Mouse (Mus musculus) erythroid progenitor cell, adult 5-6 weeks (primary cell): Measurements from ENCODE around the gene Mroh9. TPM values are rescaled to one million over a fixed set of nuclear protein-coding genes. Genes with fewer than 3 reads are reported as not detected.

Source experiments
- ATAC-seq: replicated peaks from 2 replicates; pipeline ENCODE4 v1.8.0; 2016; ENCODE audit warnings: moderate number of reproducible peaks, mild to moderate bottlenecking, moderate TSS enrichment, inconsistent platforms; ENCODE audit not compliant: poor library complexity, low FRiP score, severe bottlenecking
- total RNA-seq, 2 experiments: library from RNA; stranded (forward) in 1 of 2; stranded (reverse) in 1 of 2; fragments of 150-400 nt in 1 of 2; fragments of 186-747, 209-891 nt in 1 of 2; gene quantifications; 2 replicates each; pipeline versions ENCODE4 v1.2.3 to v1.2.4; 2015 to 2017; ENCODE audit warnings: low replicate concordance in 2 of 2

The Mroh9 gene
- total RNA-seq (2015; ENCODE audit: low replicate concordance) (not detected in 2 replicates), total RNA-seq (2017; ENCODE audit: low replicate concordance) (not detected in 2 replicates)

DNA sequence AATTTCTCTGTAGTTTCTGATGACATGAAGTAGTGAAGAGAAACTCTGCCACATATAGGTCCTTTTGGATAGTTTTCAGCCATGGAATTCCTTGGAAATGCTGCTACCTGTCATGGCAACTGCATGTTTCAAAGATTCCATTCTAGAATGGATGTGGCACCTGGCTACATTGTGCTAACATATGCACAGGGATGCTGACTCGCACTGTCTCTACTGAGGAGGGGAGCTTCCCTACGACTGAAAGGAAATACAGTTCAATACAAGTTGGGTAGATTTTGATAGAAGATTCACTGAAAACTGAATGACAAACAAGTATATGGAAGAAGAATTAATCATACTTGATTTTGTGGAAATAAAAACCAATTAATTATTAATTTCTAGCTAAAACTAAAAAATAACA lies at the start of gene Mroh9:
Mroh9 (minus strand) TSS at position 101 of the 400 bp plus-strand sequence.
- ATAC-seq = no peak

DNA sequence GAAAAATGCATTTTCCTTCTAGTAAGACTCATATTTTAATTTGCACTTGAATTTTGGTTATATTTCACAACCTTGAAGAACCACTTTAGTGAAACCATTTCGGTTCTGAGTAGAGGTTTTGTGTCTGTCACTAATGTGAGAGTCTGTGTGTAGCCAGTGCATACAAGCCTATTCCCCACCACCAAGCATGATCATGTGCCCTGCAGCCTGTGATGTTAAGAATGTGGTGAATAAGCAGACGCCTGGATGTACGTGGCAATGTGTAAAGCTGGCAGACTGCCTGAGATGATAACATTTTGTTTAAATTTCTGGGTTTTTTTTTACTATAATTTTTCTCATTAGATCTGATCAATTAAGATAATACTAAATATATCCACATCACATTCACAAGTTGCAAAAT lies 44.5 kb upstream of the Mroh9 start:
- ATAC-seq = no peak

DNA sequence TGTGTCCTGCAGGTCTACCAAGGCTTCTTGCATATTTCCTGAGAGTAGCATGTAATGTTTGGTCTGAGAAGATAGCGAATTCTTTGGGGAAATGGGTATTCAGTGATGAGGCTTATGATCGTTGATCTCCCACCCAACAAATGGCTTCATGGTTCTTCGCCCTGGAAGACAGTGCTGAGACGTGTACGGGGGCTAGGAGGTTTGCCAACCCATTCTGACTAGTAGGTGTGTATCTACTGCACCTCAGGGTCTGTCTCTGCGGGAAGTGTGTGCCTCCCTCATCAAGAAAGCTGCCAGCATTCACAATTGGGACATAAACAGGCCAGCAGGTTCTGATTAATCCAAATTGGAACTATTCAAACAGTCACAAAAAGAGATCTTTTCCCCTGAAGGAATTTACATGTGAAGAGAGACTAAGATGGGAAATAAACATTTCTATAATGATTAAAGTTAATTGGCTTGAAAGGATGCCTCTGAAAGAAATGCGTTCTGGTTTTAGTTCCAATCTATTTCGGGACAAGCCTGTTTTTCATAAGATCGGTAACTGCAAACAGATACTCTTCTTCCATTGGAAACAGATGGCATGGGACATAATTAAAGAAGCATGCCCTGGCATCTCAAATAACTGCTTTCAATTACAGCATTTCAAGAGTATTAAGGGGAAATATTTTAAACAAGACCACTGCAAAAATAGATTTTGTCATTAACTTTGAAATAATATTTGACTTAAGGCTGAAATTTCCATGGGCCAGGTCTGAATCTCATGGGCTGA lies 43.8 kb upstream of the Mroh9 start:
- ATAC-seq = no peak

DNA sequence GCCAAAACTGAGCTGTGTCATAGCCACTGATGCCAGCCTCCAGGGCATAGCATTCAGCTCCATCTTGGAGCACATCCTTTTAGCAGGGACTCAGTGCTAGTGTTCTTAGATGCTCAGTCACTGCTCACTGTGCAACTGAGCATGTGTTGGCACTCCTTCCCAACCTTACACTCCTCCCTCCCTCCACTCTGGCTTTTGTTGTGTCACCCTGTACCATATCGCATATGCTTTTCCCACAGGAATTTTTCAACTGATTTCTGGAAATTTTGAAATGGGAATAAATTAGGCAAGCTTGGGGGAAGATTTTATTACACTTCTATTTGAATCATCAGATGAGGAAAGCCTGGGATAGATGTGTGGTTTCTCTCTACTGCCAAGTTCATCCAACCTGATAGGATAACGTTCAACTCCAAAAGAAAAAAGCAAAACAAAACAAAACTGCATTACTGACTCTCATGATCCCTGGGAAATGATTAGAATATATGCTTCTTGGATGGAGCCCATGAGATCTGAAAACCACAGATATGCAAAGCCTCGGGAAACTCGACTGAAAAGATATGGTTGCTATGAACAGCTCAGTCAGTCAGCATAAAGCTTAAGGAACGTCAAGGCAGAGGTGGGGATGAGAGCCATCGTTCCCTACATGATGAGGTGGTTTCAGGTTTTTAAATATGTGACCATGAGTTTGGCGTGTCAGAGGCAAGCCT lies 40.9 kb upstream of the Mroh9 start:
- ATAC-seq = no peak

DNA sequence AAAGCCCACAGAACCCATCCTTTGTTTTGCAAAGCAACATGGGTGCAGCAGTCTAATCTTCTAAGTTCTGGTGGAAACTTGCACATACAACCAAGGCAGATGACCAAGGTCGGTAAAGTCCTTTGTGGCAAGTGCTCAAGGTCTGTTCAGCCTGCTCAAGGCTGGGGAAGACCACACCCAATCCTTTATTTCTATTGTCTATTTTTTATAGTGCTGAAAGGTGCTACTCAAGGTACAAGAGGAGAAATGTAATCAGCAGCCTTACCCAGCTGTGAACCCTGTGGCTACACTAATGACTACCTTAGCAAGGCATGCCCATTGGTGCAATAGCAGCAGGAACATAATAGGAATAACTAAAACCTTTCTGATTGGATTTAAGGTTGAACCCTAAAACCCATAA lies 36.9 kb upstream of the Mroh9 start:
- ATAC-seq = no peak

DNA sequence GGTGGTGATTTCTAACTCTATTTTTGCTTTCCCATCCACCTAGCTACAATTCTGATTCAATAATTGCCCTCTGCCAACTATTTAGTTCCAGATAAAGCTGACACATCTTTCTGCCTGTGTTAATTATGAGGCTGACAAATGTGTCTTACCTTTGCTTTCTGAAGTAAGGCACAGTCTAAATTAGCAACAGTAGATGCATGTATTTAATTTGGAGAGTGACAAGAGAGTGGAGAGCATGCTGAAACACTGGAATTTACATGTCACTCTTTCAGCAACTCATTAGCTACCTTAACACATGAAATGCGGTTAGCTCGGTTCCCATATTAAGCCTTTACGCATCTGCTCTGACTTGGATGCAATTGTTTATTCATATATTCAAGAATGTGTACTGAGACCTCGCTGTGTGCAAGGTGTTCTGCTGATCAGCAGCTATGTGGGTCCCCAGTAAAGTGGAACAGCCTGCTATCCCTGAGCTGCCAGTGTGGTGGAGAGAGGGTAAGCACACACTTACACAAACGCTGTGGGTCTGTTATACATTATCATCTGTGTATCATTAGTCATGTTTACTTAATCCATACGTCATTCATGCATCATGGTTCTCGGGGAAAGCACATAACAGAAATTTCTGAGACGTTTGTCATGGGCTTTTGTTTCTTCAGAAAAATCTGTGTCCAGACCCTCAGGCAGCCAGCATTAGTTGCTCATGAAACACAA lies 28.1 kb upstream of the Mroh9 start:
- ATAC-seq = no peak

DNA sequence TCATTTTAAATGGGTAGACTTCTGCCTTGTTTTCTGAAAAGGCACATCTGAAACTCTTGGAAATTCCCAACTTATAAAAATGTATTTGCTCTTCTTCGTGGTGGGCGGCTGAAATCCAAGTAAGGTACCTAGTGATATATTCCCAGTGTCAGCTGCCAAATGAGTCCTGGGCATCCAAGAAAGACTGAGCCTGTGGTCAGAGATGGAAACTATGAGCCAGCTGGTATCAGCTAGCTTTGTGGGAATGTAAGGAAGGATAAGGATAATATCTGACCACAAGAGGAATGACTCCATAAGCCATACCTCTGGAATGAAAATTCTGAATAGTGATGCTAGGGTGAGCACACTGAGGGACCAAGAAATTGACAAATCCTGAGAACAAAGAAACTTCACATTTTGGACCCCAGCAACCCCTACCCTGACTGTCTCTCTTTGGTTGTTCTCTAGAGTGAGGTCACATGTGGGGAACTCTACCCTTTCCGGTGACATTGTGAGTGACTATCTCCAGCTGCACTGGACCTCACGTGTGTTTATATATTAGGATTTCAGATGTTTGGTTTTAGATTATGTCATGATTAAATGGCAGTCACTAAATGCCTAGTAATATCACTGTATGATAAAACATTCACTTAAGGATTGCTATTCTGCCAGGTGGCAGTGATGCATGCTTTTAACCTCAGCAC lies 27.2 kb upstream of the Mroh9 start:
- ATAC-seq = no peak

DNA sequence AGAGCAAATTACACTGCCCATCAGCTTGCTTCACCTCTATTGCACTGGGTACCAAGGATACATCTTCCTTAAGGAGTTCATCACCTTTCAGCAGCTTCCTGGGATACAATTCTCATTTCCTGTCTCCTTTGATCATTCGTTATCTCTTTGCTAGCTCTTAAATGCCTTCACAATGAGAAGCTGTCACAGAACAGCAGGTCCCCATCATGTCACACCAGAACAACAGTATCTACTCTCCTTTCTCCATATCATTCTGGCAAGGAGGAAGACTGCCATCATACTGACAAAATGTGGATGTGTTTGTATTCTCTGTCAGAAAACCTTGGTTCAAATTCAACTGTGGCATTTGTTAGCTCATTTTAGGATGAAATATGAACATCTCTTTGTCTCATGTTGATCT lies 19.5 kb upstream of the Mroh9 start:
- no peak for ATAC-seq

DNA sequence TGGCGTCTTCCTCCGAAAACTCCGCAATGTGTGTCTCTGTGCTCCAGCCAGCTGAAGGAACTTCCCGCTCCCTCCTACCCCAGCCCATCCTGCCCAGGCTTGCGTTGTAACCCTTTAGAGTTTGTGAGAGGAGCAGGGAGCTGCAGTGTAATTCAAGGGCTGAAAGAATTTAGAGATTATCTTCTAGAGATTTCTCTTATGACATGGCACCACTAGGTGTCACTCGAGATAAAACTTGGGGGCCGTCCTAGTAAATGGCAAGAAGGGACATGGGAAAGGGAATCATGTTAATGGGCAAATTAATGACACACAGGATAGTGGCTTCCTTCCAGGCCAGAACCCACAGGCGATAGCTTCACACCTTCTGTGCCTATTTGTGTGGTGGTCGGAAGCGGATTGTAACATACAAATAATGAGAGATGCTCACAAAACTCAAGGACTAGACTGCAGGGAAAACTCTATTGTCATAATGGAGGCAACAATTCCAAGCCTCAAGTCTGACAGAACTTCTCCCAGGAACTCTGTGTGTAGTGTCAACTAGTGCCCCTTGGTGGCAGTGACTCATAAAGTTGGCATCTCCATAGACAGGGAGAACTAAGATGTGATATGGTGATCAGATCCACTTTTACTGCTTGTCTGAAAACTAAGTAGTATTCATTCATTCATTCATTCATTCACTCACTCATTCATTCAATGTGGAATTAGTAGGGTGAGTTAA lies 6.1 kb upstream of the Mroh9 start:
- no peak for ATAC-seq

DNA sequence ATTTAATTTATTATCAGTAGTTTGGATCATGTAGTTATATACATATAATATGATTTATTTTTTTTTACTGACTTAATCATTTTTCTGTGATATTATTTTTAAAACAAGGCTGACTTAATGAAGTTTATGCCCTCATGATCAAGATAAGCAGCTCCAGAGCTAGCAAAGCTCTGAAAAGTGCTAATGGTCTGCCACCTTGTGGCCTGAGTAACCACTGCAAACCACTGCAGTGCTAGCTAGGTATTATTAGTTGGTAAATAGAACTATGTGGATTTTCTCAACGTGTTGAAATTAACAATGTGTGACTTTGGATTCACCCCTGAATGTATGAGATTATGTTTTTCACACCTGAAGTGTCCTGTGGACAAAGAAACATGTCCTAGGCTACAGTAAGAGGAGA lies 15.0 kb downstream of the Mroh9 start:
- ATAC-seq = no peak

DNA sequence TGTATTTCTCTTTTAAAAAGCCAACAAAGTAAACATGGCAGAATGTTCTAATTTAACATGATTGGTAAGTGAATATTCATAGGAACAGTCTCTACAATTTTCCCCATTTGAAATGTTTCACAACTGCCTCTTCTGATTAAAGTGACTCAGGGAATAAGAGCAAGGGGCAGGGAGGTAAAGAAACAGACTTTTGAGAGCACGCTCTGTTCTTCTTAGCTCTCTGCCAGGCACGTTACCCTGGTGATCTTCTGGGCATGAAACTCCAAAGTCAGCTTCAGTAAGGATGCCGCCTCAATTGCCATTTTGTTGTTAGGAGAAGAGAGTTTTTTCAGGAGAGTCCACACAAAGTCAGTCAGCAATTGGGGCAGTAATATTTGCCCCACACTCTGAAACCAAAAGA lies 25.1 kb downstream of the Mroh9 start:
- no peak for ATAC-seq

DNA sequence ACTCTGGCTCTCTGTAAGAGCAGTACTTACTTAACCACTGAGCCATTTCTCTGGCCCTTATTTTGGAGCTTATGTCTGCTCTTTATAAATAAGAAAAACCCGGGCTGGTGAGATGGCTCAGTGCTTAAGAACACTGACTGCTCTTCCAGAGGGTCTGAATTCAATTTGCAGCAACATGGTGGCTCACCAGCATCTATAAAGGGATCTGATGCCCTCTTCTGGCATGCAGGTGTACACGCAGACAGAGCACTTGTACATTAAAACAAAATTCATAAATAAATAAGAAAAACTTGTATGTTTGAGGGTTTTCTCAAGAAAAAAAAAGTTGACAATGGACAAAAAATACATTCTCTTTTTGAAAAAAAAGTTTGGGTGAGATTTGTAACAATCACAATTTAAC lies 28.1 kb downstream of the Mroh9 start:
- no peak for ATAC-seq

DNA sequence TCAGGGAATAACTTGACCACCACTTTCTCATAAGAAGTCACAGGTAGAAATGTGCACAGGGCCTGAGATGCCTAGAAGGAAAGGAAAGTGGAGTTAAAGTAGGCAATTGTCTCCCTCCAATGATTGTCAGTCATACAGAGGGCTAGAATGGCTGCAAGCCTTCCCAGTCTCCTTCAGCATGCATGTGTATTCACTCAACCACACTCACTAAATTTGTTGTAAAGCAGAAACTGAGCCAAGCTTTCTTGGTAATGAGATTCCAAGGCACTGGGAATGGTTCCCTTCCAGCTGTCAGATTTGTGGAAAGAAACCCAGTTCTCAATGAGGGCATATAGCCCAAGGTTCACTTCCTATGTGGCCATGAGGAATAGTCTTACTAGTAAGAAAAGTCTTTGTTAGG lies 29.8 kb downstream of the Mroh9 start:
- no peak for ATAC-seq

DNA sequence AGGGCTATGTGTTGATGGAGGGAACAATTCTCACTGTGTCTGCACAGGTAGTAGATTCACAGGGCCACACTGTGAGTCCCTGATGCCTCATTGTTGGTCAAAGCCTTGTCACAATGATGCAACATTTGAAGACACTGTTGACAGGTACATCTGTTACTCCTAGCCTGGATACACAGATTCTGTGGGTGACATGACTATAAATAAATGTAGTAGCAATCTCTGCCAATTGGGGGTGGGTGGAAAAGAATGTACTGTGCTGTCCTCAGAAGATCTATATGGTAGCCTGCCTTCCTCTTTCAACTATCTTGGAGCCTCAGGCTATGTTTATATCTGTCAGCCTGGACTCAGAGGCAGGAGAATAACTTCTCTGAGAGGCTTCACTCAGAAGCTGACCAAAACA lies 62.4 kb downstream of the Mroh9 start:
- ATAC-seq = no peak

DNA sequence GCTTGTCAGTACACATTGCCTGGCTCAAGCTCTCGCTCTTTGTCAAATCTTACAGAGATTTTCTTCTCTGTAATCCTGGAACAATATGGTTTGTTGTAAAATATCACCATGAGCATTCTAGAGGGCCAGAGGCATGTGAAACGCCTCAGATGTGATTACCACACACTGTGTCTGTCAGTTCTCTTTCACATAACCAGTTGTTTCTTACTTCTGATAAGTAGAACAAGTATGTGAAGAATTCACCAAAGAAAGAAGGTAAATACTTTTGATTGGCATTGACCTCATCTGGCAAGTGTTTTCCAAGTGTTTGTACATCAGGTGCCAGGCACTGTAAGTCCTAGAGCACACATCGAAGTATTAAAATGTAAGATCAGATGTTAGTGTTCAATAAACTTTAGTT lies 76.2 kb downstream of the Mroh9 start:
- ATAC-seq = no peak

DNA sequence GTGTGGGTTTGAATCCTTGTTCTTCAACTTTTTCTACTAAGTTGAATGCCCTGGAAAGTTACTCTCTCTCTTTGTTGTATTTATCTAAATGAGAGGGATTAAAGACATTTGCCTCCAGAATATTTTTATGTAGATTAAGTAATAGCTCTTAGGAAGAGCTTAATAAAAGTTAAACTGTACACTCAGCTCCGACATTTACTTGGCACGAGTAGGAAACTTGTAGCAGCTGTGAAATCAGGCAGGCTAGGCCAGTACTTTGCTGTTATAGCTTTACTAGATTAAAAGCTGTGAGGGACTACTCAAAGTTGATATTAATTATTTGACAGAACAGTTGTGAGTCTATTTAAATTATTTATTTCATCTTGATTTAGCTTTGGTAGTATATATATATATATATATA lies 82.0 kb downstream of the Mroh9 start:
- ATAC-seq = no peak

DNA sequence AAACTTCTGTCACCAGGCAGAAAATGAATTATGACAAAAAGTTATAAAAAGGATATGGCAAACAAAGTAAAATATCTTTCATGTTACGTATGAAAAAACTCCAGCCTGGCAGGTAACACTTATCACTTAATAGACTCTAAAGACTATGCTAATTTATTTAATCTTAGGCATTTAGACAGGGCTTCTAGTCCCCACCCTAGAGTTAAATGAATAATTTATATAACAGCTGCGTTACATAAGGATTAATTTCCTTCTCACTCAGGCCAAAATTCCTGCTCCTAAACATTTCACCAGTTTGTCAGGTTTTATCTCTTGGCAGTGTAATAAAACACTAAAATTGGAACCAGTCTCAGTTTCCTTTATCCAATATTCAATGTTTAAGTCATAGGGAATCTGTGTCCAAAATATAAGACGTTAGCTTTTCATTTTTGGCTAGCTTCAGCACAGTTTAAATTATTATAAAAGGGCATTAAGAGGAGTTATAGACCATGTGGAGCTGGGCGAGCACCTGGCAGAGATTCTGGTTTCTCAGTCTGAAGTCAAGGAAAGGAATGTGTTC lies 84.1 kb downstream of the Mroh9 start:
- ATAC-seq = no peak

DNA sequence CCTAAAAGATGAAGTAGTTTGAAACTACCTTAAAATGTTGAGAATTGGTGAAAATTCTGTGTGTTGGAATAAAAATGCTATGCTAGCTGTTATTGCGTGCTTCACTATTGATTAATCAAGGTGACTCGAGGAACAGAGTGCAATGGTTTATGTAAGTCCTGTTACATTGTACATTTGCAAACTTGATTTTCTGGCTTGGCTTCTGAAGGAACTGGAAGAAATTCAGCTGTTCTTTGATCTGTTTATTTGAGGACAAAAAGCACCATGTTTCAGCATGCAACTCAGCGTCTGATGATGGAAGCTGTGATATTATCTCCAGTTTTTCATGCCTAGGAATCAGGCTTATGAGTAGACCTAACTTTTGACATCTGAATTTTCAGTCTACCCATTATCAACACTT lies 97.9 kb downstream of the Mroh9 start:
- no peak for ATAC-seq

DNA sequence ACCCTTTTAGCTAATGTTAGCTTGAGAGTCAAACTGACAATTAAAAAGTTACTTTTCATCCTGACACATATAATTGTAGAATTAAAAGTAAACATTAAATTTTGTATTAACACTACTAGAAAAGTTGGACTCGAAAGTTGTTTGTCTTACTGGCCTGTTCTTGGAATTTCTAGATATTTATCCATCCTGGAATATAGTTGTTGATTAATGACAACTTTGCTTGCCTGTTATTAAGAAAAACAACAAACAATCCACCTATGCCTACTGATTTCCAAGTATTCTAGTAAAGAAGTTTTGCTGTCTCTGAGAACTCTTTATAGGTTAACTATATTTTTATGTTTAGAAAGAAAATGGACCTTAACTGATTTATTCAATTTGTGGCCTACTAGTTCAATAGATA lies 98.7 kb downstream of the Mroh9 start:
- ATAC-seq = no peak
